Mouse (Mus musculus) intestine, embryonic 15.5 days (tissue): ENCODE measurements around the gene Krt31. TPM values are rescaled to one million over a fixed set of nuclear protein-coding genes. Genes with fewer than 3 reads are reported as not detected.

Experiments
- ATAC-seq: fragments of 200-750 bp; cut with Nextera tagmentation; 2 replicates; pipeline ENCODE4 v1.8.0; 2017; ENCODE audit warnings: moderate TSS enrichment, moderate library complexity
- H3K27ac ChIP-seq: fragments of 300-500 bp; sonication (generic); 2 replicates; pipeline ENCODE4 v1.5.1; 2015; ENCODE audit warnings: mild to moderate bottlenecking, inconsistent platforms
- H3K27me3 ChIP-seq: fragments of 300-500 bp; sonication (generic); replicated peaks from 2 replicates; pipeline ENCODE4 v1.6.1; 2015; ENCODE audit warnings: inconsistent platforms
- H3K36me3 ChIP-seq: fragments of 300-500 bp; sonication (generic); 2 replicates; pipeline ENCODE4 v1.6.1; 2015; ENCODE audit warnings: inconsistent platforms
- H3K4me1 ChIP-seq: fragments of 300-500 bp; sonication (generic); replicated peaks from 2 replicates; pipeline ENCODE4 v1.6.1; 2015; ENCODE audit warnings: inconsistent platforms
- H3K4me2 ChIP-seq: fragments of 300-500 bp; sonication (generic); replicated peaks from 2 replicates; pipeline ENCODE4 v1.6.1; 2015; ENCODE audit warnings: mild to moderate bottlenecking, inconsistent platforms
- H3K4me3 ChIP-seq: fragments of 300-500 bp; sonication (generic); replicated peaks from 2 replicates; pipeline ENCODE4 v1.5.1; 2015; ENCODE audit warnings: inconsistent platforms
- H3K9ac ChIP-seq: fragments of 300-500 bp; sonication (generic); 2 replicates; pipeline ENCODE4 v1.6.1; 2015; ENCODE audit warnings: inconsistent platforms
- H3K9me3 ChIP-seq: fragments of 300-500 bp; sonication (generic); 2 replicates; pipeline ENCODE4 v1.6.1; 2016; ENCODE audit warnings: inconsistent platforms
- WGBS: fragments of 180-500 bp; shearing (Covaris S2); methylation state at CpG from one replicate; pipeline ENCODE4 v1.1.7; 2015; 5-methylcytosine and 5-hydroxymethylcytosine counted together
- polyA plus RNA-seq: library from polyadenylated mRNA; unstranded; fragments of >200 nt; fragmentation: Nextera tagmentation; extraction: Ambion mirVana; gene quantifications from 2 replicates; pipeline ENCODE4 v1.2.1, GENCODE M21; 2015

The Krt31 gene
- polyA plus RNA-seq, 1 experiment from 2014 or later = not detected

DNA sequence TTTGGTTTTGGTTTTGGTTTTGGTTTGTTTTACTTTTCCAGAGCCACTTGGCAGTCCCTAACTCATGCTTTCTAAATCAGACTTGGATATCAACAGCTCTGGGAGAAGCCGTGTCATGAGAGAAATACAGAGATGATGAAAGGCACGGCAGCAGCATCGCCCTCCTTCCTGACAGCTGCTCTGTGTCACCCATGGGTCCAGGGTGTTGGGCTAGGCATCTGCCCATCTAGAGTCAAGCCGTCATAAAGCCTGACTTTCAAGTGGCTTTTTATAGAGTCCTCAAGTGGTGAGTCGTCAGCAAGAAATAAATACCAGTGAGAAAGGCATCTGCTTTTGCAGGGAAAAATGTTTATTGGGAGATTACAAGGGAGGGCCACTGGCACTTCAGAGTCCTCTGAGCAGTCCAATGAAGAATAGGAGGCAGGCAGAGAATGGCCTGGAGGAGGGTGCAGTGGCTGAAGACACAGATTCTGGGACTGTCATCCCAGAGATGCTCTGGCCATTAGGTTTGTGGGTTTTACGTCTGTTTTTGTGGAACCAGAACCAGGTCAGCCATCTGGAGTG is 4.0 kb downstream of the Krt31 start:
- ATAC-seq = no peak
- Histone ChIP-seq H3K4me3 (no peak overlapping the region), H3K9me3 (no peaks in the 10 kb centered on the region), H3K27me3 (no peaks in the 10 kb centered on the region), H3K4me2 (no peak overlapping the region), H3K27ac (no peak overlapping the region), H3K9ac (no peak overlapping the region), H3K4me1 (0 out of 2 replicates have a peak, but pooled peaks cover 3% of the 10 kb centered on the region), H3K36me3 (no peaks in the 10 kb centered on the region)
- 56% methylated on average over 6 of the region's 6 CpGs for WGBS

DNA sequence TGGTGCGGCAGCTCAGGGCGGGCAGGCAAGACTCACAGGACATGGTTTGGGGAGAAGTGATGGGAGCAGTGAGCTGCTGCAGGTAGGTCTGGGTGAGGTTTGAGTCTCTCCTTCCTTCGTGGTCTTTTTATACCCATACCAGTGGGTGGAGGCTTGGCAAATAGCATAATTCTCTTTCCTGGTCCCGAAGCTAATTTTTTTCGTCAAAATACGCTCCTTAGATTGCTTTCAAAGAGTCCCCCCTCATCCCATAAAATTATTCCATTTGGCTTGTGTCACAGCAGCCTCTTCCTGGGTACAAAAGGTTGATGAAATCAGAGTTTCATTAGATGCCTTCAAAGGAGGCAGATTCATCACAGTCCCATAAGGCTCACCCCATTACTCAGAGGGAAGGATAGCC is 8.9 kb downstream of the Krt31 start, which contains the start of gene Krt34:
TSS of gene Krt34 (minus strand) at position 101 of the 400 bp plus-strand sequence.
- no peaks in the 10 kb centered on the region for H3K9me3 ChIP-seq
- H3K27me3 ChIP-seq = no peaks in the 10 kb centered on the region
- H3K4me3 ChIP-seq = no peak within 1 kb of the TSS
- no peak within 1 kb of the TSS for H3K4me2 ChIP-seq
- H3K36me3 ChIP-seq = no peaks in the 10 kb centered on the region
- WGBS = 88% methylated on average over 6 of the region's 6 CpGs
- no peak within 1 kb of the TSS for H3K27ac ChIP-seq
- no peak for ATAC-seq
- 0 out of 2 replicates have a peak, but pooled peaks cover under 1% of the 10 kb centered on the region for H3K4me1 ChIP-seq
- no peak within 1 kb of the TSS for H3K9ac ChIP-seq

- no peak within 1 kb of the TSS for H3K4me2 ChIP-seq
- H3K27me3 ChIP-seq = no peaks in the 10 kb centered on the region
- H3K4me3 ChIP-seq = no peak within 1 kb of the TSS
- H3K9ac ChIP-seq = no peak within 1 kb of the TSS
- H3K27ac ChIP-seq = no peak within 1 kb of the TSS
- H3K36me3 ChIP-seq = no peaks in the 10 kb centered on the region
- WGBS = 86% methylated on average over 6 of the region's 6 CpGs
- ATAC-seq = no peak
- no peaks in the 10 kb centered on the region for H3K4me1 ChIP-seq
- H3K9me3 ChIP-seq = no peaks in the 10 kb centered on the region
These were observed 20.6 kb downstream of the Krt31 start, which contains the start of gene Krt33b for GRCm38 (mm10) chr11:100029768-100030167. Krt33b (minus strand) TSS chr11:100029868.

GRCm38 (mm10) chr11:100021438-100021837 is 28.9 kb downstream of the Krt31 start:
- no peaks in the 10 kb centered on the region for H3K36me3 ChIP-seq
- no peak overlapping the region for H3K4me2 ChIP-seq
- no peak overlapping the region for H3K4me3 ChIP-seq
- H3K4me1 ChIP-seq = no peaks in the 10 kb centered on the region
- H3K9ac ChIP-seq = no peak overlapping the region
- 72% methylated on average over 5 of the region's 5 CpGs for WGBS
- H3K27me3 ChIP-seq = no peaks in the 10 kb centered on the region
- no peak for ATAC-seq
- H3K27ac ChIP-seq = no peak overlapping the region
- H3K9me3 ChIP-seq = no peaks in the 10 kb centered on the region

GRCm38 (mm10) chr11:100019466-100019865 is 30.9 kb downstream of the Krt31 start:
- Histone ChIP-seq H3K27me3 (no peaks in the 10 kb centered on the region), H3K4me1 (no peaks in the 10 kb centered on the region), H3K9me3 (no peaks in the 10 kb centered on the region), H3K4me2 (no peak overlapping the region), H3K36me3 (no peaks in the 10 kb centered on the region), H3K9ac (no peak overlapping the region), H3K27ac (no peak overlapping the region), H3K4me3 (no peak overlapping the region)
- ATAC-seq = no peak
- WGBS = 82% methylated on average over 1 of the region's 1 CpGs

- H3K4me2 ChIP-seq = no peak within 1 kb of the TSS
- H3K27ac ChIP-seq = no peak within 1 kb of the TSS
- H3K27me3 ChIP-seq = no peaks in the 10 kb centered on the region
- WGBS = 71% methylated on average over 4 of the region's 4 CpGs
- H3K4me1 ChIP-seq = no peaks in the 10 kb centered on the region
- H3K9ac ChIP-seq = no peak within 1 kb of the TSS
- no peaks in the 10 kb centered on the region for H3K9me3 ChIP-seq
- no peaks in the 10 kb centered on the region for H3K36me3 ChIP-seq
- H3K4me3 ChIP-seq = no peak within 1 kb of the TSS
- ATAC-seq = no peak
These were observed 34.2 kb downstream of the Krt31 start, which contains the start of gene Krt33a for GRCm38 (mm10) chr11:100016112-100016511. Krt33a (minus strand) TSS chr11:100016212.

- H3K27me3 ChIP-seq = no peaks in the 10 kb centered on the region
- H3K4me2 ChIP-seq = no peak overlapping the region
- no peaks in the 10 kb centered on the region for H3K4me1 ChIP-seq
- H3K9ac ChIP-seq = no peak overlapping the region
- no peak for ATAC-seq
- WGBS = 46% methylated on average over 4 of the region's 4 CpGs
- H3K4me3 ChIP-seq = no peak overlapping the region
- no peaks in the 10 kb centered on the region for H3K36me3 ChIP-seq
- no peak overlapping the region for H3K27ac ChIP-seq
- no peaks in the 10 kb centered on the region for H3K9me3 ChIP-seq
These were observed 36.6 kb downstream of the Krt31 start for GRCm38 (mm10) chr11:100013691-100014171.

DNA sequence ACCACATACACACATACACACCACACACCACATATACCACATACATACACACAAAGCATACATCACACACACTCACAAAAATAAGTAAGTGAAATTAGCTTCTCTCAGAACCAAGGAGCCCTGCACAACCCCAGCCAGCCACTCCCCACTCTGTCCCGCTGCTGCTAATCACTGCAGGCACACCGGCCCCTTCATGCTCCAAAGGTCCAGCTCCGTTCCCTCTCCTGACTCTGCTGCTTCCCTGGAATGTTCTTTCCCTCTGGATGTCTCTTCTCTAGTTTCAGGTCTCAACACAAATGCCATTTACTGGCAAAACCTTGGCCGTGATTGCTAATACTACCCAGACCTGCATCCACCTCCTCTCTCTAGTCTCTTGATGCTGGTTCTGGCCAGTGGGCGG is 39.7 kb downstream of the Krt31 start:
- H3K27ac ChIP-seq = no peak overlapping the region
- no peaks in the 10 kb centered on the region for H3K9me3 ChIP-seq
- H3K36me3 ChIP-seq = no peaks in the 10 kb centered on the region
- no peaks in the 10 kb centered on the region for H3K27me3 ChIP-seq
- ATAC-seq = no peak
- no peak overlapping the region for H3K4me2 ChIP-seq
- no peaks in the 10 kb centered on the region for H3K4me1 ChIP-seq
- H3K9ac ChIP-seq = no peak overlapping the region
- WGBS = 69% methylated on average over 5 of the region's 5 CpGs
- H3K4me3 ChIP-seq = no peak overlapping the region

- ATAC-seq = no peak
- no peak overlapping the region for H3K27ac ChIP-seq
- WGBS = 91% methylated on average over 5 of the region's 5 CpGs
These were observed 42.0 kb downstream of the Krt31 start for GRCm38 (mm10) chr11:100008336-100008735.

DNA sequence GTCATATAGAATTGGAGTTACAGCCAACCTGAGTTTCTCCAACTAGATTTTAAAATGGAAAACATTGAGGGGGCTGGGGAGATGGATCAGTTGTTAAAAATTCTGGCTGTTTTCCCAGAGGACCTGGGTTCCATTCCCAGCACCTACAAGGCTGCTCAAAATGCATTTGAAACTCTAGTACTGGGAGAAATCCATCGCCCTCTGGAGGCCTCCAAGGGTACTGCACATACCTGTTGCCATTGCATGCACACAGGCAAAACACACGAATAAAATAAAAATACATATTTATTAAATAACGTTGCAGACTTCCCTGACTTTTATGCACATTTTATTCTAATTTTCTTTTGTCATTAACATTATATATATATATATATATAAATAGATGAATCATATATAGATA is 43.7 kb downstream of the Krt31 start:
- 60% methylated on average over 3 of the region's 3 CpGs for WGBS
- H3K4me3 ChIP-seq = no peak overlapping the region
- no peaks in the 10 kb centered on the region for H3K4me1 ChIP-seq
- no peak for ATAC-seq
- H3K9ac ChIP-seq = no peak overlapping the region
- no peaks in the 10 kb centered on the region for H3K27me3 ChIP-seq
- no peaks in the 10 kb centered on the region for H3K36me3 ChIP-seq
- no peaks in the 10 kb centered on the region for H3K9me3 ChIP-seq
- H3K4me2 ChIP-seq = no peak overlapping the region
- H3K27ac ChIP-seq = no peak overlapping the region

More at GRCm38 (mm10) chr11:100008336-100008735, 42.0 kb downstream of the Krt31 start:
- H3K9me3 ChIP-seq = no peaks in the 10 kb centered on the region
- H3K36me3 ChIP-seq = no peaks in the 10 kb centered on the region
- no peak overlapping the region for H3K4me2 ChIP-seq
- no peaks in the 10 kb centered on the region for H3K4me1 ChIP-seq
- H3K27me3 ChIP-seq = no peaks in the 10 kb centered on the region
- H3K4me3 ChIP-seq = no peak overlapping the region
- no peak overlapping the region for H3K9ac ChIP-seq

GRCm38 (mm10) chr11:100005905-100006304 is 44.4 kb downstream of the Krt31 start:
- no peak overlapping the region for H3K4me2 ChIP-seq
- H3K9ac ChIP-seq = no peak overlapping the region
- H3K9me3 ChIP-seq = no peaks in the 10 kb centered on the region
- no peaks in the 10 kb centered on the region for H3K27me3 ChIP-seq
- no peaks in the 10 kb centered on the region for H3K36me3 ChIP-seq
- H3K4me3 ChIP-seq = no peak overlapping the region
- 78% methylated on average over 8 of the region's 8 CpGs for WGBS
- no peaks in the 10 kb centered on the region for H3K4me1 ChIP-seq
- ATAC-seq = no peak
- no peak overlapping the region for H3K27ac ChIP-seq

- no peak for ATAC-seq
- Histone ChIP-seq H3K4me2 (no peak overlapping the region), H3K27me3 (no peaks in the 10 kb centered on the region), H3K4me1 (no peaks in the 10 kb centered on the region), H3K4me3 (no peak overlapping the region), H3K9ac (no peak overlapping the region), H3K9me3 (no peaks in the 10 kb centered on the region), H3K27ac (no peak overlapping the region), H3K36me3 (no peaks in the 10 kb centered on the region)
- WGBS = 21% methylated on average over 6 of the region's 6 CpGs
These were observed 45.5 kb downstream of the Krt31 start for GRCm38 (mm10) chr11:100004846-100005245.

- Histone ChIP-seq H3K9me3 (no peaks in the 10 kb centered on the region), H3K27me3 (0 out of 2 replicates have a peak, but pooled peaks cover 3% of the 10 kb centered on the region), H3K4me1 (no peaks in the 10 kb centered on the region), H3K9ac (no peak overlapping the region), H3K4me2 (no peak overlapping the region), H3K27ac (no peak overlapping the region), H3K4me3 (no peak overlapping the region), H3K36me3 (no peaks in the 10 kb centered on the region)
- 91% methylated on average over 7 of the region's 7 CpGs for WGBS
- no peak for ATAC-seq
These were observed 51.3 kb downstream of the Krt31 start for GRCm38 (mm10) chr11:99999091-99999490.
